Mouse (Mus musculus): ENCODE data around the gene St7. TPM values are rescaled to one million over a fixed set of nuclear protein-coding genes. Genes with fewer than 3 reads are reported as not detected.

St7 gene
- polyA plus RNA-seq, 2 experiments = 7.9 to 8.9 TPM

DNA sequence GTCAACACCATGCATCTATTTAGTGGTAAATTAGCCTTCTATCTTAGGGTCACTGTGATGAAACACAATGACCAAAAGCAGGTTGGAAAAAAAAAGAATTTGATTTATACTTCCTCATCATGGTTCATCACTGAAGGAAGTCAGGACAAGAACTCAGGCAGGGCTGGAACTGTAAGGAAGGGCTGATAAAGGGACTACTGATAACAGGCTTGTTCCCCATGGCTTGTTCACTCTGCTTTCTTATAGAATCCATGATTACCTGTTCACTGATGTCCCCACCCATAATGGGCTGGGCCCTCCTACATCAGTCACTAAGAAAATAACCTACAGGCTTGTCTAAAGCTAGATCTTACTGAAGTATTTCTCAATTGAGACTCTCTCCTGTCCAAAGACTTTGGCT lies 190.2 kb downstream of the St7 start:
- no peaks in the 10 kb centered on the region; the same call in 1 of the 2 replicates for H3K36me3 ChIP-seq (replicated peaks; ENCODE audit: control insufficient read depth, insufficient read depth, low read depth)
- no peaks in the 10 kb centered on the region for H3K27me3 ChIP-seq (ENCODE audit: control insufficient read depth, insufficient read depth, low read length)
- H3K9me3 ChIP-seq (ENCODE audit: control insufficient read depth, low read length) = no peaks in the 10 kb centered on the region
- H3K4me3 ChIP-seq (ENCODE audit: insufficient read depth in 1 of 2, low read depth in 2 of 2, low read length in 2 of 2) = no peak overlapping the region
- TF ChIP-seq CTCF (IDR thresholded peaks at IDR 0.05; ENCODE audit: low read depth) (no peak), EP300 (IDR thresholded peaks at IDR 0.05; ENCODE audit: low read depth) (no peak)
- no peak overlapping the region for H3K9ac ChIP-seq (replicated peaks)
- ATAC-seq (ENCODE audit: insufficient read depth) = no peak
- no peak overlapping the region for H3K27ac ChIP-seq
- H3K4me2 ChIP-seq (ENCODE audit: low read depth) = no peak overlapping the region
- no peaks in the 10 kb centered on the region for H3K4me1 ChIP-seq (replicated peaks; ENCODE audit: control insufficient read depth in 2 of 2, insufficient read depth in 2 of 2, low read length in 1 of 2)
- no peak for DNase-seq (ENCODE audit: low read depth in 3 of 3, low spot score in 3 of 3)

DNA sequence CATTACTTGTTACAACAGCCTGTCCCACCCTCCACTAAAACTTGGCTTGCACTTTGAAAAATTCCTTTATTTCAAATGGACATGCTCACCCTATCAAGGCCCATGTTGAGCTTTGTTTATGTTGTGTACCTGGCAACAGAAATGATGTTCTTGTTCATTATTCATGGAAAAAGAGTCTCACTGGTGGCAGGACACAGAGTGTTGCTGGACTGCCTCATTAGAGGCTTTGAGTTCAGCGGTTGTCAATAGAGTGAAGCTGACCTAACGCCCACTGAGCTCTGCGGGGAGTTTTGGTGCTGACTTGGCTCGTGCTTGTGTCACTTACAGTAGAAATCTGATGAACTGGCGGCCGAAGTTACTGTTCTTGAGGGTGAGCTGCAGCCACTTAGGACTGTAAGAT lies 195.0 kb downstream of the St7 start:
- Histone ChIP-seq H3K9ac (replicated peaks) (no peak overlapping the region), H3K36me3 (replicated peaks; ENCODE audit: control insufficient read depth, insufficient read depth, low read depth) (no peaks in the 10 kb centered on the region; the same call in 1 of the 2 replicates), H3K9me3 (ENCODE audit: control insufficient read depth, low read length) (no peaks in the 10 kb centered on the region), H3K27ac (no peak overlapping the region), H3K4me2 (ENCODE audit: low read depth) (no peak overlapping the region), H3K27me3 (ENCODE audit: control insufficient read depth, insufficient read depth, low read length) (no peaks in the 10 kb centered on the region), H3K4me1 (replicated peaks; ENCODE audit: control insufficient read depth in 2 of 2, insufficient read depth in 2 of 2, low read length in 1 of 2) (no peaks in the 10 kb centered on the region), H3K4me3 (ENCODE audit: insufficient read depth in 1 of 2, low read depth in 2 of 2, low read length in 2 of 2) (no peak overlapping the region)
- ATAC-seq (ENCODE audit: insufficient read depth) (no peak), DNase-seq (ENCODE audit: low read depth in 3 of 3, low spot score in 3 of 3) (no peak)
- TF ChIP-seq EP300 (IDR thresholded peaks at IDR 0.05; ENCODE audit: low read depth) (no peak), CTCF (IDR thresholded peaks at IDR 0.05; ENCODE audit: low read depth) (no peak)
- WGBS (ENCODE audit: insufficient replicate concordance) = 78% methylated on average over 6 of the region's 6 CpGs

- 83% methylated on average over 3 of the region's 3 CpGs for whole genome bisulfite sequencing (ENCODE audit: insufficient replicate concordance)
Observed at GRCm38 (mm10) chr6:17895562-17895961, 202.8 kb downstream of the St7 start.

DNA sequence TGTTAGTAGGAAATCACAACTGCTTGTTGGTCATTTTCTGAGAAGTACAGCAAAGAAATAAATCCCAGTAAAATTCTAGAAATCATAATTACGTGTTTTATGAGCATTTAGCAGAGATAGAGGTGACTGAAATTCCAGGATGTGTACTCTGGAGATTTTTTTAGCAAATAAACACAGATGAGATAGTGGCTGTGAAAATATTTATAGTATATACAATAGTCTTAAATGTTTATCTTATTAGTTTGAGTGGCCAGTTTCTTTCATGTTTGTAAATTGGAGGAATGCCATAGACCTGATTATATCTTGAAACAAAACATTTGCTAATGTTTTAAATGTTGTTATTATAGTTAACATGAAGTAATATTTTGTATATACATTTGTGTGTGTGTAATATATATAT lies 205.8 kb downstream of the St7 start:
- Histone ChIP-seq H3K4me3 (ENCODE audit: insufficient read depth in 1 of 2, low read depth in 2 of 2, low read length in 2 of 2) (no peak overlapping the region), H3K4me1 (replicated peaks; ENCODE audit: control insufficient read depth in 2 of 2, insufficient read depth in 2 of 2, low read length in 1 of 2) (no peaks in the 10 kb centered on the region), H3K36me3 (replicated peaks; ENCODE audit: control insufficient read depth, insufficient read depth, low read depth) (no peaks in the 10 kb centered on the region), H3K27ac (no peak overlapping the region), H3K9me3 (ENCODE audit: control insufficient read depth, low read length) (no peaks in the 10 kb centered on the region), H3K27me3 (ENCODE audit: control insufficient read depth, insufficient read depth, low read length) (no peaks in the 10 kb centered on the region), H3K9ac (replicated peaks) (no peak overlapping the region), H3K4me2 (ENCODE audit: low read depth) (no peak overlapping the region)
- ATAC-seq (ENCODE audit: insufficient read depth) (no peak), DNase-seq (ENCODE audit: low read depth in 3 of 3, low spot score in 3 of 3) (no peak)
- TF ChIP-seq CTCF (IDR thresholded peaks at IDR 0.05; ENCODE audit: low read depth) (no peak), EP300 (IDR thresholded peaks at IDR 0.05; ENCODE audit: low read depth) (no peak)
- WGBS (ENCODE audit: insufficient replicate concordance) = 50% methylated on average over 1 of the region's 1 CpGs

More at GRCm38 (mm10) chr6:17895562-17895961, 202.8 kb downstream of the St7 start:
- Histone ChIP-seq H3K4me3 (ENCODE audit: insufficient read depth in 1 of 2, low read depth in 2 of 2, low read length in 2 of 2) (no peak overlapping the region), H3K27ac (no peak overlapping the region), H3K9me3 (ENCODE audit: control insufficient read depth, low read length) (no peaks in the 10 kb centered on the region), H3K36me3 (replicated peaks; ENCODE audit: control insufficient read depth, insufficient read depth, low read depth) (no peaks in the 10 kb centered on the region), H3K9ac (replicated peaks) (no peak overlapping the region), H3K4me2 (ENCODE audit: low read depth) (no peak overlapping the region), H3K27me3 (ENCODE audit: control insufficient read depth, insufficient read depth, low read length) (no peaks in the 10 kb centered on the region), H3K4me1 (replicated peaks; ENCODE audit: control insufficient read depth in 2 of 2, insufficient read depth in 2 of 2, low read length in 1 of 2) (no peaks in the 10 kb centered on the region)
- DNase-seq (ENCODE audit: low read depth in 3 of 3, low spot score in 3 of 3) = no peak
- TF ChIP-seq EP300 (IDR thresholded peaks at IDR 0.05; ENCODE audit: low read depth) (no peak), CTCF (IDR thresholded peaks at IDR 0.05; ENCODE audit: low read depth) (no peak)
- no peak for ATAC-seq (ENCODE audit: insufficient read depth)

- ATAC-seq (ENCODE audit: insufficient read depth) = no peak
- Histone ChIP-seq H3K36me3 (replicated peaks; ENCODE audit: control insufficient read depth, insufficient read depth, low read depth) (no peaks in the 10 kb centered on the region), H3K4me1 (replicated peaks; ENCODE audit: control insufficient read depth in 2 of 2, insufficient read depth in 2 of 2, low read length in 1 of 2) (no peaks in the 10 kb centered on the region), H3K9ac (replicated peaks) (no peak overlapping the region), H3K9me3 (ENCODE audit: control insufficient read depth, low read length) (no peaks in the 10 kb centered on the region), H3K27ac (no peak overlapping the region), H3K4me3 (ENCODE audit: insufficient read depth in 1 of 2, low read depth in 2 of 2, low read length in 2 of 2) (no peak overlapping the region), H3K4me2 (ENCODE audit: low read depth) (no peak overlapping the region), H3K27me3 (ENCODE audit: control insufficient read depth, insufficient read depth, low read length) (no peaks in the 10 kb centered on the region)
- DNase-seq (ENCODE audit: low read depth in 3 of 3, low spot score in 3 of 3) = no peak
- TF ChIP-seq CTCF (IDR thresholded peaks at IDR 0.05; ENCODE audit: low read depth) = no peak
- TF ChIP-seq EP300 (IDR thresholded peaks at IDR 0.05; ENCODE audit: low read depth) = no peak
- WGBS (ENCODE audit: insufficient replicate concordance) = 76% methylated on average over 3 of the region's 3 CpGs
Observed at GRCm38 (mm10) chr6:17903355-17903754, 210.6 kb downstream of the St7 start.
